Mouse (Mus musculus): ENCODE results near the gene Gabrr2. TPM values are rescaled to one million over a fixed set of nuclear protein-coding genes. Genes with fewer than 3 reads are reported as not detected.

The Gabrr2 gene
- polyA plus RNA-seq, 1 experiment, result 0.48 TPM

- Histone ChIP-seq H3ac (ENCODE audit: control insufficient read depth, insufficient read length) (peak overlapping the region; percentile 76), H3K4me2 (ENCODE audit: low read depth) (peak overlapping the region; percentile 88), H3K4me3 (peak overlapping the region; percentile 58), H3K36me3 (ENCODE audit: control insufficient read depth, insufficient read depth) (peaks cover 8% of the 10 kb centered on the region), H3K79me2 (ENCODE audit: control insufficient read depth, insufficient read depth) (peaks cover 46% of the 10 kb centered on the region), H3K27me3 (ENCODE audit: control insufficient read depth, insufficient read depth, insufficient read length) (no peaks in the 10 kb centered on the region)
- no peak for TF ChIP-seq MYOD1 (IDR thresholded peaks at IDR 0.05; ENCODE audit: control insufficient read depth in 1 of 3, insufficient read length in 2 of 3, low read depth in 2 of 3)
Measured at GRCm38 (mm10) chr4:33030264-33031194, 32.3 kb upstream of the Gabrr2 start.

GRCm38 (mm10) chr4:33031195-33031960, 31.4 kb upstream of the Gabrr2 start, which contains the start of gene Ube2j1:
Gene Ube2j1 (plus strand): TSS chr4:33031416.
- no peaks in the 10 kb centered on the region for H3K27me3 ChIP-seq (ENCODE audit: control insufficient read depth, insufficient read depth, insufficient read length)
- H3K36me3 ChIP-seq (ENCODE audit: control insufficient read depth, insufficient read depth), result peaks cover 8% of the 10 kb centered on the region
- H3K79me2 ChIP-seq (ENCODE audit: control insufficient read depth, insufficient read depth), result peaks cover 55% of the 10 kb centered on the region
- peak within 1 kb of the TSS; percentile 58 for H3K4me3 ChIP-seq
- TF ChIP-seq MYOD1 (IDR thresholded peaks at IDR 0.05; ENCODE audit: control insufficient read depth in 1 of 3, insufficient read length in 2 of 3, low read depth in 2 of 3) (peak in 2 of 3 experiments; percentile 38 to 50), POLR2AphosphoS2 (IDR thresholded peaks at IDR 0.05; ENCODE audit: insufficient read length, low read depth) (peak; percentile 97), SRF (IDR thresholded peaks at IDR 0.05; ENCODE audit: control insufficient read depth, insufficient read length, low read depth) (peak; percentile 11), POLR2A (IDR thresholded peaks at IDR 0.05; ENCODE audit: insufficient read length, low read depth) (peak; percentile 95), TCF3 (IDR thresholded peaks at IDR 0.05; ENCODE audit: insufficient read length, low read depth) (no peak), MYOG (IDR thresholded peaks at IDR 0.05; ENCODE audit: control insufficient read depth in 1 of 3, insufficient read depth in 1 of 3, insufficient read length in 2 of 3, low read depth in 2 of 3) (peak in 2 of 3 experiments; percentile 37 to 47), REST (IDR thresholded peaks at IDR 0.05; ENCODE audit: insufficient read depth, insufficient read length) (no peak), E2F4 (IDR thresholded peaks at IDR 0.05; ENCODE audit: insufficient read depth) (no peak), MAX (IDR thresholded peaks at IDR 0.05; ENCODE audit: low read depth) (no peak)
- peak within 1 kb of the TSS; percentile 88 for H3K4me2 ChIP-seq (ENCODE audit: low read depth)
- peak within 1 kb of the TSS; percentile 76 for H3ac ChIP-seq (ENCODE audit: control insufficient read depth, insufficient read length)

DNA sequence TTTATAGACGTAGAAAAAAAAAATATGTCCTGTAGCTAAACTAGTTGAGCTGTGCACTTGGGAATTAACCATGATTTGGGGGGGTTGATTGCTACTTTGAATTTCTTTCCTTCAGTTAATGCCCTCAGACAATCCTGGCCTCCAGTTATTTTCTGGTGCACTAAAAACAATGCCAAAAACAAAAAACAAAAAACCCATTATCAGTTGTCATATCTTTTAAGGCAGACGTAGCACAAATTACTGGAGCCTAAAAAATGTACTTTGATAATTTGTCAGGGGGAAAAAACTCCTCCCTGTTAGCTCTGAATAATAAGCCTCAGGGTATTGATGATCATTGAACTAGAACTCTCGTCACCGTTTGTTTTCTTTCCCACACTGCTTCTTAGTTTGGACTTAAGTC, 30.8 kb upstream of the Gabrr2 start:
- peak overlapping the region; percentile 88 for H3K4me2 ChIP-seq (ENCODE audit: low read depth)
- no peaks in the 10 kb centered on the region for H3K27me3 ChIP-seq (ENCODE audit: control insufficient read depth, insufficient read depth, insufficient read length)
- H3K4me3 ChIP-seq, result peak overlapping the region; percentile 58
- H3K79me2 ChIP-seq (ENCODE audit: control insufficient read depth, insufficient read depth), result peaks cover 62% of the 10 kb centered on the region
- H3ac ChIP-seq (ENCODE audit: control insufficient read depth, insufficient read length), result peak overlapping the region; percentile 76
- TF ChIP-seq MYOG (IDR thresholded peaks at IDR 0.05; ENCODE audit: control insufficient read depth in 1 of 3, insufficient read depth in 1 of 3, insufficient read length in 2 of 3, low read depth in 2 of 3) (no peak), USF1 (IDR thresholded peaks at IDR 0.05; ENCODE audit: low read depth) (no peak), POLR2AphosphoS2 (IDR thresholded peaks at IDR 0.05; ENCODE audit: insufficient read length, low read depth) (no peak)
- H3K36me3 ChIP-seq (ENCODE audit: control insufficient read depth, insufficient read depth), result peaks cover 8% of the 10 kb centered on the region

GRCm38 (mm10) chr4:33033515-33033914, 29.3 kb upstream of the Gabrr2 start:
- peaks cover 12% of the 10 kb centered on the region for H3K36me3 ChIP-seq (ENCODE audit: control insufficient read depth, insufficient read depth)
- peak overlapping the region; percentile 88 for H3K4me2 ChIP-seq (ENCODE audit: low read depth)
- no peaks in the 10 kb centered on the region for H3K27me3 ChIP-seq (ENCODE audit: control insufficient read depth, insufficient read depth, insufficient read length)
- H3K79me2 ChIP-seq (ENCODE audit: control insufficient read depth, insufficient read depth), result peaks cover 68% of the 10 kb centered on the region
- TF ChIP-seq SRF (IDR thresholded peaks at IDR 0.05; ENCODE audit: control insufficient read depth, insufficient read length, low read depth) (no peak), POLR2AphosphoS2 (IDR thresholded peaks at IDR 0.05; ENCODE audit: insufficient read length, low read depth) (no peak), MYOD1 (IDR thresholded peaks at IDR 0.05; ENCODE audit: control insufficient read depth in 1 of 3, insufficient read length in 2 of 3, low read depth in 2 of 3) (no peak), E2F4 (IDR thresholded peaks at IDR 0.05; ENCODE audit: insufficient read depth) (no peak), REST (IDR thresholded peaks at IDR 0.05; ENCODE audit: insufficient read depth, insufficient read length) (no peak), MYOG (IDR thresholded peaks at IDR 0.05; ENCODE audit: control insufficient read depth in 1 of 3, insufficient read depth in 1 of 3, insufficient read length in 2 of 3, low read depth in 2 of 3) (no peak)
- H3ac ChIP-seq (ENCODE audit: control insufficient read depth, insufficient read length), result no peak overlapping the region
- H3K4me3 ChIP-seq, result no peak overlapping the region

- TF ChIP-seq SRF (IDR thresholded peaks at IDR 0.05; ENCODE audit: control insufficient read depth, insufficient read length, low read depth) (no peak), TCF3 (IDR thresholded peaks at IDR 0.05; ENCODE audit: insufficient read length, low read depth) (no peak), E2F4 (IDR thresholded peaks at IDR 0.05; ENCODE audit: insufficient read depth) (no peak), USF1 (IDR thresholded peaks at IDR 0.05; ENCODE audit: low read depth) (no peak), MYOG (IDR thresholded peaks at IDR 0.05; ENCODE audit: control insufficient read depth in 1 of 3, insufficient read depth in 1 of 3, insufficient read length in 2 of 3, low read depth in 2 of 3) (no peak), POLR2A (IDR thresholded peaks at IDR 0.05; ENCODE audit: insufficient read length, low read depth) (no peak), POLR2AphosphoS2 (IDR thresholded peaks at IDR 0.05; ENCODE audit: insufficient read length, low read depth) (no peak), MAX (IDR thresholded peaks at IDR 0.05; ENCODE audit: low read depth) (no peak), REST (IDR thresholded peaks at IDR 0.05; ENCODE audit: insufficient read depth, insufficient read length) (no peak), MYOD1 (IDR thresholded peaks at IDR 0.05; ENCODE audit: control insufficient read depth in 1 of 3, insufficient read length in 2 of 3, low read depth in 2 of 3) (no peak)
- H3K4me2 ChIP-seq (ENCODE audit: low read depth), result no peak overlapping the region
- peaks cover 29% of the 10 kb centered on the region for H3K79me2 ChIP-seq (ENCODE audit: control insufficient read depth, insufficient read depth)
- peaks cover 42% of the 10 kb centered on the region for H3K36me3 ChIP-seq (ENCODE audit: control insufficient read depth, insufficient read depth)
- no peak overlapping the region for H3K4me3 ChIP-seq
- no peaks in the 10 kb centered on the region for H3K27me3 ChIP-seq (ENCODE audit: control insufficient read depth, insufficient read depth, insufficient read length)
- no peak overlapping the region for H3ac ChIP-seq (ENCODE audit: control insufficient read depth, insufficient read length)
Measured at GRCm38 (mm10) chr4:33039826-33040225, 23.0 kb upstream of the Gabrr2 start.
